Mouse (Mus musculus): Measurements from ENCODE around the gene Exoc3l4. TPM values are rescaled to one million over a fixed set of nuclear protein-coding genes. Genes with fewer than 3 reads are reported as not detected.

Gene Exoc3l4
- total and polyA plus RNA-seq, 2 experiments from 2014 or later: 1.7 to 3.3 TPM

- 6% methylated on average over 27 of the region's 27 CpGs for WGBS
- Histone ChIP-seq H3K9me3 (ENCODE audit: low read length) (no peaks in the 10 kb centered on the region), H3K27ac (ENCODE audit: low read depth, low read length) (no peak overlapping the region), H3K4me1 (ENCODE audit: insufficient read depth, low read length) (0 out of 2 replicates have a peak, but pooled peaks cover 3% of the 10 kb centered on the region), H3K9ac (replicated peaks; ENCODE audit: low read length, poor library complexity, severe bottlenecking) (no peak overlapping the region), H3K27me3 (ENCODE audit: insufficient read depth, low read length) (peaks cover 91% of the 10 kb centered on the region), H3K4me2 (ENCODE audit: low read depth, low read length, poor library complexity, severe bottlenecking) (peak overlapping the region; percentile 47), H3K4me3 (ENCODE audit: low read depth, low read length) (peak overlapping the region; percentile 21), H3K36me3 (ENCODE audit: insufficient read depth, low read length) (no peaks in the 10 kb centered on the region)
- no peak for TF ChIP-seq CTCF (IDR thresholded peaks at IDR 0.05)
- ATAC-seq (ENCODE audit: low FRiP score) (no peak), DNase-seq (ENCODE audit: low spot score) (no peak)
These were observed 29.2 kb downstream of the Exoc3l4 start for GRCm38 (mm10) chr12:111445890-111446613.

DNA sequence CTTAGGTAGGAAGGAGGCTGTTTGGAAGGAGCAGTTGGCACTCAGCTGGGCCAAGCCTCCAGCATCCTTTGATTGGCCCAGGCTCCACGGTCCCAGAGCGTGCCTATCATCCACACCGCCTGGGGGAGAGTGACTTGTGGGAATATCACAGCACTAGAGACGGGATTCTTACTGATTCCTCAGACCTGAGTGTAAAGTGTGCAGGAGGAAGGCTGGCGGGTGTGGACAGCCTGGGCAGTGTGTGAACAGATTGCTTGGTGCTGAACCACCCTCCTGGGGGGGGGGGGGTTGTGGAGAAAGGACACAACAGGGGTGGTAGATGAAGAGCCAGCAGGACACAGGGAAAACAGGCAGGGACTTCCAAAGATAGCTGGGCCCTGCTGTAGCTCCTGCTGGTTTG, 29.9 kb downstream of the Exoc3l4 start:
- peaks cover 93% of the 10 kb centered on the region for H3K27me3 ChIP-seq (ENCODE audit: insufficient read depth, low read length)
- ATAC-seq (ENCODE audit: low FRiP score) (no peak), DNase-seq (ENCODE audit: low spot score) (no peak)
- TF ChIP-seq CTCF (IDR thresholded peaks at IDR 0.05): no peak
- WGBS: 23% methylated on average over 5 of the region's 5 CpGs
- no peaks in the 10 kb centered on the region for H3K9me3 ChIP-seq (ENCODE audit: low read length)
- 0 out of 2 replicates have a peak, but pooled peaks cover 3% of the 10 kb centered on the region for H3K4me1 ChIP-seq (ENCODE audit: insufficient read depth, low read length)
- H3K27ac ChIP-seq (ENCODE audit: low read depth, low read length): no peak overlapping the region
- H3K36me3 ChIP-seq (ENCODE audit: insufficient read depth, low read length): no peaks in the 10 kb centered on the region
- no peak overlapping the region for H3K4me2 ChIP-seq (ENCODE audit: low read depth, low read length, poor library complexity, severe bottlenecking)
- no peak overlapping the region for H3K9ac ChIP-seq (replicated peaks; ENCODE audit: low read length, poor library complexity, severe bottlenecking)
- no peak overlapping the region for H3K4me3 ChIP-seq (ENCODE audit: low read depth, low read length)

GRCm38 (mm10) chr12:111447350-111447749, 30.5 kb downstream of the Exoc3l4 start:
- 0 out of 2 replicates have a peak, but pooled peaks cover 3% of the 10 kb centered on the region for H3K4me1 ChIP-seq (ENCODE audit: insufficient read depth, low read length)
- 24% methylated on average over 9 of the region's 9 CpGs for WGBS

DNA sequence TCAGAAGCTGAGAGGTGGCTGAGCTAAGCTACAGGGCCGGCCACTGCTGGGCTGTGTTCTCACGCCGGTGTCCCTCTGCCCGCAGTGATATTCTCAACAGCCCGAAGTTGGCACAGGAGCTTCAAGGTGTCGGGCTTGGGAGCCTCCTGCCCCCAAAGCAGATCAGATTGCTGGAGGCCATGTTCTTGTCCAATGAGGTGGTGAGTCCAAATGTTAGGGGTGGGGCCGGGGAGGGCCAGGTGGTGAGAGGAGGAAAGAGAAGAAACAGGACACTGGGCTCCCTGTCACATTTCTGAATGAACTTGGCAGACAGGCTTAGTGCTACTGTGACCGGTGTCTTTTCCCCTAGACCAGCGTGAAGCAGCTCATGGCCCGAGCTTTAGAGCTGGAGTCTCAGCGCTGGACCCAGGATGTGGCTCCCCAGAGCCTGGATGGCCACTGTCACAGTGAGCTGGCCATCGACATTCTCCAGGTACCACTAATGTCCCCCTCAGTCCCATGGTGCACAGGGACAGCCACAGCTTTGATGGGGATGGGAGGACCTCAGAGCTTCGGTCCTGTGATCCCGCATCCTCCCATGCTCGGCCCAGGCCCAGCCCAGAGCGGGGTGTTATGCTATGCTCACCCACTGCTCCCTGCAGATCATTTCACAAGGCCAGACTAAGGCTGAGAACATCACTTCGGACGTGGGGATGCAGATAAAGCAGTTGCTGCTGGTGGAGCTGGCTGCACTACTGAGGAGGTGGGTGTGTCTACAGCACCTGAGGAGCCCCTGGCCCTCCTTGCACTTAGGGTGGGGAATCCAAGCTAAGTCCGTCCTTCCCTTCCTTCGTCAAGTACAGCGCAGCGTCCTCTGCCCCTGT, 31.3 kb downstream of the Exoc3l4 start:
- TF ChIP-seq CTCF (IDR thresholded peaks at IDR 0.05): no peak
- 0 out of 2 replicates have a peak, but pooled peaks cover 3% of the 10 kb centered on the region for H3K4me1 ChIP-seq (ENCODE audit: insufficient read depth, low read length)
- H3K27me3 ChIP-seq (ENCODE audit: insufficient read depth, low read length): peaks cover 81% of the 10 kb centered on the region
- no peak for ATAC-seq (ENCODE audit: low FRiP score)
- H3K9ac ChIP-seq (replicated peaks; ENCODE audit: low read length, poor library complexity, severe bottlenecking): no peak overlapping the region
- no peaks in the 10 kb centered on the region for H3K9me3 ChIP-seq (ENCODE audit: low read length)
- H3K27ac ChIP-seq (ENCODE audit: low read depth, low read length): no peak overlapping the region
- H3K4me3 ChIP-seq (ENCODE audit: low read depth, low read length): no peak overlapping the region
- 25% methylated on average over 22 of the region's 22 CpGs for whole genome bisulfite sequencing
- H3K36me3 ChIP-seq (ENCODE audit: insufficient read depth, low read length): no peaks in the 10 kb centered on the region
- H3K4me2 ChIP-seq (ENCODE audit: low read depth, low read length, poor library complexity, severe bottlenecking): no peak overlapping the region
- no peak for DNase-seq (ENCODE audit: low spot score)

More at GRCm38 (mm10) chr12:111447350-111447749, 30.5 kb downstream of the Exoc3l4 start:
- DNase-seq (ENCODE audit: low spot score) (no peak), ATAC-seq (ENCODE audit: low FRiP score) (no peak)
- TF ChIP-seq CTCF (IDR thresholded peaks at IDR 0.05): no peak
- H3K27me3 ChIP-seq (ENCODE audit: insufficient read depth, low read length): peaks cover 89% of the 10 kb centered on the region
- H3K9me3 ChIP-seq (ENCODE audit: low read length): no peaks in the 10 kb centered on the region
- H3K4me2 ChIP-seq (ENCODE audit: low read depth, low read length, poor library complexity, severe bottlenecking): no peak overlapping the region
- no peak overlapping the region for H3K9ac ChIP-seq (replicated peaks; ENCODE audit: low read length, poor library complexity, severe bottlenecking)
- no peak overlapping the region for H3K4me3 ChIP-seq (ENCODE audit: low read depth, low read length)
- no peaks in the 10 kb centered on the region for H3K36me3 ChIP-seq (ENCODE audit: insufficient read depth, low read length)
- no peak overlapping the region for H3K27ac ChIP-seq (ENCODE audit: low read depth, low read length)

DNA sequence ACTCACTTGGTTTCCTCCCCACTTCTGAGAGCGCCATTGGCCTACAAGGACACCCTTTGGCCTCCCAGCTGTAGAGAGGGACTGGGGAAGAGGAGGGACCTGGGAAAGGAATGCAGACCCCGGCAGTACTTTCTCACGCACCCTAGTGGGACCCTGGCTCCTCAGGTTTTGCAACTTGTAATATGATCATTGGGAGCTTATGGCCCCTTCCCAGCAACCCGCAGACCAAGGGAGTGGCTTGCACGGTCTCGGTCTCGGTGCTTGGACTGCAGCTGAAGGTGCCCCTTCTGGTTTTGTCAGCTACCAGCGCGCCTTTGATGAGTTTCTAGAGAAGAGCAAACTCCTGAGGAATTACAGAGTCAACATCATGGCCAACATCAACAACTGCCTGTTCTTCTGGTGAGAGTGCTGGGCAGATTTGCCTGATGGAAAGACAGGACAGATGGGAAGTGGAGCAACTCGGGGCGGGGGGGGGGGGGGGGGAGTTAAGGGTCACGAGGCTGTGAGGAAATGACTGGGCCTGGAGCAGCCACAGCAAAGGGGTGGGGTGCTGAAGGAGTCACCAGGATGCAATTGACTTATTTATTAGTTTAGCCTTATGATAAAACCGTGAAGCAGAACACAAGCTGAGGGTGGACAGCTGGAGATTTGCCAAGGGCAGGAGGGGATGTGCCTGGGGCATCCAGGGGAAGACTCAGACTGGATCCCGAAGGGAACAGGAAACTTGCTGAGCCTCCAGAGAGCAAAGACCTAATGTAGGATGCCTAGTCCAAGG, 32.3 kb downstream of the Exoc3l4 start:
- H3K4me1 ChIP-seq (ENCODE audit: insufficient read depth, low read length): 0 out of 2 replicates have a peak, but pooled peaks cover 3% of the 10 kb centered on the region
- TF ChIP-seq CTCF (IDR thresholded peaks at IDR 0.05): no peak
- 17% methylated on average over 13 of the region's 14 CpGs for WGBS

More for the DNA sequence above, 32.3 kb downstream of the Exoc3l4 start:
- H3K9ac ChIP-seq (replicated peaks; ENCODE audit: low read length, poor library complexity, severe bottlenecking): no peak overlapping the region
- ATAC-seq (ENCODE audit: low FRiP score): no peak
- no peaks in the 10 kb centered on the region for H3K36me3 ChIP-seq (ENCODE audit: insufficient read depth, low read length)
- H3K4me2 ChIP-seq (ENCODE audit: low read depth, low read length, poor library complexity, severe bottlenecking): no peak overlapping the region
- H3K27me3 ChIP-seq (ENCODE audit: insufficient read depth, low read length): peaks cover 72% of the 10 kb centered on the region
- no peaks in the 10 kb centered on the region for H3K9me3 ChIP-seq (ENCODE audit: low read length)
- DNase-seq (ENCODE audit: low spot score): no peak
- H3K27ac ChIP-seq (ENCODE audit: low read depth, low read length): no peak overlapping the region
- no peak overlapping the region for H3K4me3 ChIP-seq (ENCODE audit: low read depth, low read length)
